Mouse (Mus musculus) kidney, postnatal 14 days (tissue): ENCODE measurements around the gene Zfp37.
A peak's percentile ranks its signal among the peaks of the same experiment; 100 is the strongest.
"Not testable (repeated sequence)": the region's sequence is repeated elsewhere in the genome, so short reads cannot be mapped to it uniquely, and the experiment has no call there.

Experiments
- DNase-seq: peaks from one replicate; pipeline ENCODE4 v3.0.0; 2022; ENCODE audit warnings: mixed read lengths

Gene Zfp37

DNA sequence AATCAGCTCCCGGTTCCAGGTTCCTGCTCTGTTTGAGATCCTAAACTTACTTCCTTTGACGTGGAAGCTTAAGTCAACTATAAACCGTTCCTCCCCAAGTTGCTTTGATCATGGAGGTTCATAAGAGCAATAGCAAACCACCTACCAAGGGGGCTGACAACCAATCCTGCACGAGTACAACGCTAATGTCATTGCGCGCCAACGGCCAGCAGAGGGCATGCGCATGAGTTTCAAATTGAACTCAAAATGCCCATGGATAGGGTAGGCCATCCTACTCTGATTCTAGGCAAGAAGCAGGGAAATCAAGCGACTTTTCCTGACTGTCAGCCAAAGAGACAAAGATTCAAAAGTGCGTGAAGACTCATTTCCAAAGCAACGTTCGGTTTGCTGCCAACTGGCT lies at the start of gene Zfp37:
Gene Zfp37, minus strand, starts transcription at position 279 of the 400 bp plus-strand sequence.
- no peak for DNase-seq

DNA sequence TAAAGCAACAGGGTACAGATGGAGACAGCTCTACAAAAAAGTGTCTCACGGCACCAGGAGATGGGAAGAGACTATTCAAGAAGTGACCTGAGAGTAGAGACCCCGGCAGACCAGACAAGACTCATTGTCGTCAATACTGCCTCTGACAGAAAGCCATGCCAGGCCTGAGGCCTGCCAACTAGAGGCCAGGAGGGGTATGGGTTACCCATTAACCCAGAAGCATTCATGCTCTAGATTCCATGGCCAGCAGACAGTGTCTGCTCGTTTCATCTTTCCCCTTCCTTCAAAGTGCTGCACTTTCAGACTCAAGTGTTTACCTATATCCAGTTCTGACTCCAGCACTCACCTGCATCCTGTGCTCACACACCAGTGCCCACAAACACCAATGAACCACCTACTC lies 47.2 kb upstream of the Zfp37 start:
- peak; percentile 50 for DNase-seq

GRCm38 (mm10) chr4:62277222-62277621 lies 46.4 kb upstream of the Zfp37 start:
- no peak for DNase-seq

- DNase-seq = no peak
These were observed 45.8 kb upstream of the Zfp37 start for GRCm38 (mm10) chr4:62276642-62277041.

GRCm38 (mm10) chr4:62274841-62275536 lies 44.1 kb upstream of the Zfp37 start:
- DNase-seq = no peak

DNA sequence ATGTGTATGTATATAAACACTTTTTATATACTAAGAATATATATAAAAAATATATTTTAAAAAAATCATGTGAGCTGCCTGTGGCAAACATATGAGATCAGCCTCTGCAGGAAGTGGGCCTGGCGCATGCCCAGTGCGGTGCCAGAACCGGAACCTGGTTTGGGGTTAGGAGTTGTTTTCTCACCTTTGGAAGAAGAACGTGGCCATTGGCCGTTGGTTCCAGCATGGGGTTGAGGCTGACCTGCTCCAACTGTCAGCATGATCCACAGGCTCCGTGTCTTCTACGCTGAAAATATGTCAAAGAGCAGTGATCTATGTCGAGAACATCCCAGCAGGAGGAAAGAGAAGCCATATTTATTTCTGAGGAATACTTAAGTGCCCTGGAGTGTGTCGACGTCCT lies 43.1 kb upstream of the Zfp37 start:
- no peak for DNase-seq

DNA sequence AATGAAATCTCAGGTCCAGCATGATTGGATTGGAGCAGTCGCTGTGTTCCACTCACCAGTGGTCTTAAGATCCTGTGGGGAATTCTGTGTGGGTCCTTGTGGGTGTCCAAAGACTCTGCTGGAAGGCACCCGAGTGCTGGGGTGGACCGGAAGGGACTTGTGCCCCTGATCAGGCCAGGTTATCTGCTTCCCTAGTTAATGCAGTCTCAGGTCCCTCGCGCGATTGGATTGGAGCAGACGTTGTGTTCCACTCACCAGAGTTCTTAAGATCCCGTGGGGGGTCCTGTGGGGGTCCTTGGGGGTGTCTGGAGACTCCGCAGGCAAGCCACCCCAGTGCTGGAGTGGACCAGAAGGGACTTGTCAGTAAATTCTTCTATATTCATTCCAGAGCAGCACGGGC lies 41.8 kb upstream of the Zfp37 start:
- no peak for DNase-seq

DNA sequence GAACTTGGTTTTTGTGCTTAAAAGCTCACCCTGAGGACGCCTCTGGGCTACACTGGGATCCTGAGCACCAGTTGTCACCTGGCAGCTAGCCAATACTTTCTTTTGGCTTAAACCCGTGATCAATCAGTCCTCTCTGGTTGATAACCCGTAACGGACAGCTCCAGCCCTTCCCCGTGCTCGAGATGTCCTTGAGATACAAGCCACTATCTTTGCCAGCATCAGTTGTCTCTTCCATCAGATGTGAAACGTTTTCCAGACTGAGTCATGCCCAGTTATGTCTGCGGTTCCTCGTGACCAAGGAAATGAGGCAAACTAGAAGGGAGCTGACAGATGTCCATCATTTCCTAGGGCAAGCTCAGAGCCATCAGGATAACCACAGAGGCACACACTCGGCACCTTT lies 36.3 kb upstream of the Zfp37 start:
- no peak for DNase-seq

- not testable (repeated sequence) for DNase-seq
These were observed 35.2 kb upstream of the Zfp37 start for GRCm38 (mm10) chr4:62266016-62266415.

DNA sequence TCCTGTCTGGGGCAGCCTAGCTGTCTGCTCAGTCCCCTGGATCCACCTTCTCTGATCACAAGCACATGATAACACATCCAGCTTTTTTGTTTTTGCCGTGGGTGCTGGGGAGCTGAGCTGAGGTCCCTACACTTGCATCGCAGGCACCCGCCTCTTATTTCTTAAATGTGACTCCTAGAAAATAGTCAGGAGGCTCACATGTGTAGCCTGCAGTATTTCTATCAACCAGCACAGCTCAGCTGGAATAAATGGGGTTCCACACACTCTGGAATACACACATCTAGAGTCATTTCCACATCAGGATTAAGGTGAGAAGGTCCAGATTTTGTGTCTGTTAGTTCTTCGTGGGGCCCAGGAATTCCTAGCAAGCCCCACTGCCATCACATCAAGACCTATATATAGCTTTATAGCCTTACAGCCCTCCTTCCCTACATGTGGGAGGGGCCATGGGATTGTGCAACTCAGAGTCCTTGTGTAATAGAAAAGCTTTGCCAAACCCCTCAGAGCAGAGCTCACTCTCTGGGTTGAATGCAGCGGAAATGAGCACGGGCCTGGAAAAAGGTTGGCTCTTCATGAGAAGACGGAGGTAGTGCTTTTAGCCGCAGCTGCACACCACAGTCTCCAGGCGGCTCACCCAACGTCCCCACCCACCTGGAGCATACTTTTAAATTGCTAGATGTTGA lies 34.4 kb upstream of the Zfp37 start:
- DNase-seq = no peak

DNA sequence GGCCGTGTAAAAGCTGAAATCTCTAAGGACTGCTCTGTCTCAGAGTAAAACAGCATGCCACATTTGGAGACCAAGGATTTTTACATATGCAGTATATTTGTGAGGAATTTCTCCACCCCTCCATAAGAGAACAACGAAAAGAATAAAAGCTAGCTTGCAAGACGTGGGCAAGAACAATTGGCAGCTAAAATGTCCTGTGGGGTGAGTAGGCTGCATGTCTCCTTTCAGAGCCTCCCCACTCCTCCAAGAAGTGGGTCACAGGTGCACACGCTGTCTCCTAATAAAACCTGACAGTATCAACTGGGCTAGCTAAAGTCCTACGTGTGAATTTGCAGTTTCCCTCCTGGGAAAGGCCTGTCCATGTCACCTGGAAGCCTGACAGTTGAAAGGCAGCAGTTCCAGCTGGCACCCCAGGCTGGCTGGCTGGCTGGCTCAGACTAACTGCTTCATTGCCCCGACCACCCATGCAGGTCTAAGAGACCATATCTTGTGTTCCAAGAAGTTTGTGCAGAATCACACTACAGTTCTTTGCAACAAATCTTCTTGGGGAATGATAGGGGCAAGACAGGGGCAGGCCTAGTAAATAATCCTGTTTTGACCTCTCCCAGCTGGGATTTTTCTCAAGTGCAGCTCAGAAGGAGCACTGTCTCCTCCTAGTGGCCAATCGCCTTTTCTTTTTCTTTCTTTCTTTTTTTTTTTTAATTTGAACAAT lies 32.4 kb upstream of the Zfp37 start:
- DNase-seq = peak; percentile 27

DNA sequence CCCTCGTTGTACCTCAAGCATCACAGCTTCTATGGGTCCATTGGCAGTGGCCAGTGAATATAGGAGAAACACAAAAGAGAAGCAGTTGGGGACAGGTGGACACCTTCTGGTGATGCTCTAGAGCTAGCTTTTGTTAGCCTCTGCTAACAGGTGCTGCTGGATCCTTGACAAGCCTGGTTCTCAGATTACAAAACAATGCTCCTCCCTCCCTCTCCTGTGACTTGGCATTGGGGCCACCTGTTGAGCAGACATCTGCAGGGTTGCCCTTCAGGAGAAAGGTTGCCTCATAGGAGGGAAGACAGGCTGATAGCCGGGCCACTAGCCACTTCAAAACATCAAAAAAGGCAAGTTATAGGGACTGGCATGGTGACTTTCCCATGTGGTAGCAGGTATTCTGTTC lies 31.4 kb upstream of the Zfp37 start, which contains the start of gene Slc31a2:
Gene Slc31a2, plus strand, starts transcription at position 287 of the 400 bp plus-strand sequence.
- no peak for DNase-seq

DNA sequence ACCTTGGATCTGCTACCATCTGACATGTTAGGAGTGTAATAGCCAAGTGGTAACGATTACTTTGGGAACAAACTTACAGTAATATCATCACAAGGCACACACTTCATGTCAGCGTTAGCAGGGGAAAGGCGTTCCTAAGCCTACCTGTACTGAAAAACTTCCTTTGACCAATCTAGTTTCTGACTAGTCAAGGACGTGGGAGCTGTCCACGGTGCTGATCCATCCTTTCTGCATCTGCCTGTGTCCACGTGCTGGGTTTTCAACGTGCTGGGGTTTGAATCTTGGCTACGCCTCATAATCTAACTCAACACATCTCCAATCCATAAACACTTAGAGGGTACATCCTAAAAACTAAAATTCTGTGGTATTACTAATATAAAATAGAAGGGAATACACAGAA lies 26.1 kb upstream of the Zfp37 start:
- peak; percentile 51 for DNase-seq

DNA sequence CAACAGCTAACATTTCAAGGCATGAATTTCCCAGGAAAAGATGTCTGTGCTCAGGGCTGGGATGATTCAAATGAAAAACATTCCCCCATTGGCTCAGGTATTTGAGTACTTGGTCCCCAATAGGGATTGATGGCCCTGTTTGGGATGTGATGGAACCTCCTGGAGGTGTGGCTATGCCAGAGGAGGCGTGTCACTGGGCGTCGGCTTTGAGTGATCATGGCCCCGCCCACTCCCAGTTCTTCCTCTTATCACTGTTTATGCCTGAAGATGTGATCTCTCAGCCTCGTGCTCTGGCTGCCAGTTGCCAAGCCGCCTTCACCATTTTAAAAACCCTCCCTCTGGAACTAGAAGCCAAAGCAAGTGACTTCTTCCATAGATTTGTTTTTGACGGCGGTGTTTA lies 23.7 kb upstream of the Zfp37 start:
- DNase-seq = no peak

DNA sequence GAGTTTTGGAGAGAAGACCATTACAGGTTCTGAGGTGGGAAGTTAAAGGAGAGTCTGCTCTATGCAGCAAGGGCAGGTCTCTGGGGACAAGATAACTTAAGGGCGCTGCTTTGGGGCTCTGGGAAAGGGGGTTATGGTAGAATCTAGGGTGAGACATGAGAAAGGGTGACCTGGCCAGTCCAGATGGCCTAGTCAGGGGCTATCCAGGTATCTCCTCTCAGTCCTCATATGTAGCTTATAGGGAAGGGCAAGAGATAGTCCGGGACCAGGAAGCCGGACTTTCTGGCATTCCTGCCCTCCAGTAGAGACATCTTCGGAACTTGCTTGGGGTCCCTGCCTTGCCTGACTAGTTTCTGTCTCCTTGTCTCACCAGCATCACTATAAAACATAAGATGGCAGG lies 20.9 kb upstream of the Zfp37 start:
- DNase-seq = no peak

- no peak for DNase-seq
These were observed 20.2 kb upstream of the Zfp37 start for GRCm38 (mm10) chr4:62250896-62251544.

DNA sequence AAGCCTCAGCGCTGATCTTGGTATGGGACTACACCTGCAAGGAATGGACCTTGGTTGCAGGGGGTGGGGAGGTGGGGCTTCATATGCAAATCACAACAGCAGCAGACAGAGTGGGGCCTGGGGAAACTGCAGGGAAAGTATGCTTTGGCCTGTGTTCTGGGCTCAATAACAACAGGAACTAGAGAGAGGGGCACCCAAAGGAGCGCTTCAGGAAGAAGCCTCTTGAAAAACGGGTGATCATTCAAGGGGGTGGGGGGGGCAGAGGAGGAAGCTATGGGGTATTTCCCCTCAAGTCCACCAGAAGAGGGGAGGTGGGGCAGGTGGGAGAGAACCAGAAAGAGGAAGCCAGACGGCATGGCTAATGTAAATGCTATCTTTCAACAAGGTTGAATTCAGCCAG lies 17.5 kb upstream of the Zfp37 start:
- no peak for DNase-seq

GRCm38 (mm10) chr4:62240586-62240985 lies 9.7 kb upstream of the Zfp37 start:
- DNase-seq = no peak

GRCm38 (mm10) chr4:62230153-62230552 lies 694 bp downstream of the Zfp37 start:
- DNase-seq = no peak

- DNase-seq = no peak
These were observed 1.4 kb downstream of the Zfp37 start for GRCm38 (mm10) chr4:62229448-62229847.

- DNase-seq = peak; percentile 52
These were observed 2.5 kb downstream of the Zfp37 start for GRCm38 (mm10) chr4:62228391-62228790.

DNA sequence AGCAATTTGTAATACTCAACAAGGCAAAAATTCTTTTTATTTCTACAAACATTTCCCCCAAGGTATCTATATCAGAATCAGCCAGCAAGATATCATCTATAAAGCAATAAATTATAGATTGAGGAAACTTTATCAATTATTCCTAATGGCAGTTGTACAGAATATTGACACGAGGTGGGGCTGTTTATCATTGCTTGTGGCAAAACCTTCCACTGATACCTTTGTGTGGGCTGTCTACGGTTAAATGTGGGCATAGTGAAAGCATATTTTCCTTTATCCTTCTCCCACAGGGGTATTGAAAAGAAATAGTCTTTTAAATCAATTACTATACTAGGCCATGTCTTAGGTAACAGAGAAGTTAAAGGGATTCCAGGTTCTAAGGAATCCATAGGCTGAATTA lies 17.4 kb downstream of the Zfp37 start:
- no peak for DNase-seq

DNA sequence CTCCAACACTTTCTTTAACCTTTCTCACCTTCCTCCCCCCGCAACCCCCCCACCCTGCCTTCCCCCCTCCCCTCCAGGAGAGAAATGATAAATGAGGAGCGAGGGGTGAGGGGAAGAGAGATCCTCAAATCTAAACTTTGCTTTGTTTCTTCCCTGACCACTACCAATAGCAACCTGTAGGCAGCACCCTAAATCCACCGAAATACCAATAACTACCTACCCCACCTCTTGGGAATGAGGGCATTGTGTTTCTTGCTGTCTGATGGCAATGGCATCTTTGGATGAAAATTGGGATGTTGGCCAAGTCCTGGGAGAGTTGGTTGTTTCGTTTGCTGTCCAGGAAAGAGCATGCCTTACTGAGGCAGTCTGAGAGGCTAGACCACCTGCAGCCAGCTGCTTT lies 20.8 kb downstream of the Zfp37 start:
- DNase-seq = no peak
